Mouse (Mus musculus): ENCODE data around the gene 2300002M23Rik.

The 2300002M23Rik gene

DNA sequence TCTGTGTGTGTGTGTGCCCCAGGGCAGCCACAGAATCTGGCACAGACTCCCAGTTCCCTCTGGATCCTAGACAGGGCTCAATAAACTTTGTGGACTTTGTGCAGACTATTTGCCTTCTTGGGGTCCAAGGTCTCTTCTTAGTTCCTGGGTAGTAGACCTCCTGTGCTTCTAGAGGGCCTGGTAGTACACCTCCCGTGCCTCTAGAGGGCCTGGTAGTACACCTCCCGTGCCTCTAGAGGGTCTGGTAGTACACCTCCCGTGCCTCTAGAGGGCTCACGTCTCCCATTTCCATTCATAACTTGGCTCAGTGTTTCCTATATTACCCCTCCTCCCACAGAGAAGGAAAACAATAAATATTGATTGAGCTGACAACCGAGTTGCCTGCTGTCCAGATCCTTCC lies 10.4 kb upstream of the 2300002M23Rik start:
- peak in 1 of 2 experiments; percentile 37 for DNase-seq

DNA sequence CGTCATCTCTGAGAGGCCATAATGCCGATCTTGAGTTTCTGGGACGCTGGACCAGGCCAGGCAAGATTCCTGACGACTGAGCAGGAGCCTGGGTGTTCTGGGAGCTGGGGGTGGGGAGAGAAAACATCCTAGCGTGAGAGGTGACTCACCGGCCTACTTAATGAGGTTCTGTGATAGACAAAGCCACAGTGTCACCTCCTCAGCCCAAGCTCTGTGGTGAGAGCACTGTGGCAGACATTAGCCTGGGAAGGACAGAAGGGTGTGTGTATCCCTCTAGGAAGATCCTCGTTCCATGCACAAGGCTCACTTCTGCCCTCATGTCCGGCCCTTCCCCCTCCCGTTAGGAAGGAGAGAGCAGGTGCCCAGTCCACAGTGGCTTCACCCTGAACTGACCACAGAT lies 9.9 kb upstream of the 2300002M23Rik start:
- DNase-seq: no peak

DNA sequence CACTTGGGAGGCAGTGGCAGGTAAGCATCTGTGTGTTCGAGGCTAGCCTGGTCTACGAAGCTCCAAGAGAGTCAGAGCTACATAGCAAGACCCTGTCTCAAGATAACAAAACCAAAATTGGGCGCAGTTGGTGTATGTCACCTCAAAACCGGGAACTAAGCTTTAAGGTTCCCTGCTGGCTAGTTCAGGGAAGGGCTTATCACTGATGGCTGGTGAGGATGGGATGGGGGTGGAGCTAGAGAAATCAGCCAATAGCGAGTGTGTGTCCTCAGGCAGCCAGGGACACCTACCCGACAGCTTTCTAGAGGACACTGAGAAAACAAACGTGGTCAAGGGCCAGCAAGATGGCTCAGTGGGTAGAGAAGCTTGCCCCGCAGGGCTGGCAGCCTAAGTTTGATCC lies 9.0 kb upstream of the 2300002M23Rik start:
- no peak for DNase-seq

DNA sequence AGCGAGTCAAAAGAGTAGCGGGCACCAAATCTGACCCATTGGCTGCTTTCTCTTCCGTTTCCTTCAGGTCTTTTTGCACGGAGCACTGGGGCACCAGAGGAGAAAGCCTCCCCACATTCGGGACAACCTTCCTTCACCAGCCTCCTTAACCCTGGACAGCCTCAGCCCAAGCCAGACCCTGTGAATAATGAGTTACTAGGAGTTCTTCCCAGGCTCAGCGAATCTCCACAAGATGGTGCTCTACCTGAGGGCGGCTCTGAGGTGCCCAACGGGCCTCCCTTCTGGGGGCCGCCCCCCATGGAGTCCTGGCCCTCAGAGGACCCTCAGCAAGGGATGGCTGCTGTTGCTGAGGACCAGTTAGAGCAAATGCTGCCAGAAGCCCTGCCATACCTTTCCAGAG lies 517 bp downstream of the 2300002M23Rik start:
- DNase-seq: no peak

DNA sequence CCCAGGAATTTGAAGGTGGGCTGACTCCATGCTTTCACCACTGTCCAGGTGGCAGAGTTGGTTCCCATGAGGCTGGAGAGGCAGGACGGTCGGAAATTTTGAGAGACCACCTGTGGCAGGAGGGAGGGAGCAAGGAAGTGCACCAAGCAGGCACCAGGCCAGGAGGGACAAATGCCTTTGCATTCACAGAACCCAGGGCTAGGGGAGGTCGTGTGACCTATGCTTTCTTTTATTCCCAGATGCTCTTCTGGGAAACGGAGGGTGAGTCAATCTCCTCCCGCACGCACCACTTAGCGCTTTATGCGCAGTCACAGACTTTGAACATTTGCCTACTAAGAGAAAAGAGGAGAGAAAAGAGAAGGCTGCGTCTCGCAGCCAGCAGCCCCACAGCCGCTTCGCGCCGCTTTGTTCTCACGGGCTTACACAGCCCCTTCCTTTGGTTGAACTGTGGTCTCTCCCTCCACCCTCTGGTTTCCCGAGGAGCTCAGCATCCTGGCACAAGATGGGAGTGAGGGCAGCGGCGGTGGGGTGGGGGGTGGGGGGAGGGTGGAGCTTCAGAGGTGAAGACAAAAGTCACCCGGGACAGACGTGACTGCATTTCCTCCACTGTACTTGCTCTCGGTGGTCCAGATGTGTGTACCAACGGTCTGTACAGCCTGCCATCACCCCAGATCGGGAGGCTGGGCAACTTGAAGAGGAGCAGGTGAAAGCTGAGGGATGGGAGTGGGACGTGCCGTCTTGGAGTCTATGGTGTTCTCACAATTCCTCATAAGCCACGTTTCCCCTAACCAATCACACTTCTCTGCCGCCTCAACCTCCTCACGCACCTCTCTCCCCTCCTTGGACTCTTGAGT lies 2.1 kb downstream of the 2300002M23Rik start:
- DNase-seq: no peak

DNA sequence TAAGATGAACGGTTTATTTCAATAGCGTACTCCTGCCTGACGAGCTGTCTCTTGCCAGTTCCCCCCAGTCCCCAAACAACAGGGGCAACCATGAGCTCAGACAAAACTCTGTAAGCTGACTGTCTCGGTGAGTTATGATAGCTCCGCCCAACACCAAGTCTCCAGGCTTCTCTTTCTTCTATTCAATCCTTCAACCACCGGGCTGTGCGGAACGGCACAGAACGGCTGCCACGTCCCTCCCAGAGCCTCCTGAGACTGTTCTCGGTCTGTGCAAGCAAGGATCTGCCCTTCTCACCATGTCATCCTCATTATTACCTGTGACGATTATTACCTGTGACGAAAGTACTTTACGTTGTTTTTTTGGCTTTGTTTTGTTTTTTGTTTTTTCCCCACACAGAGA lies 3.6 kb downstream of the 2300002M23Rik start:
- no peak for DNase-seq

DNA sequence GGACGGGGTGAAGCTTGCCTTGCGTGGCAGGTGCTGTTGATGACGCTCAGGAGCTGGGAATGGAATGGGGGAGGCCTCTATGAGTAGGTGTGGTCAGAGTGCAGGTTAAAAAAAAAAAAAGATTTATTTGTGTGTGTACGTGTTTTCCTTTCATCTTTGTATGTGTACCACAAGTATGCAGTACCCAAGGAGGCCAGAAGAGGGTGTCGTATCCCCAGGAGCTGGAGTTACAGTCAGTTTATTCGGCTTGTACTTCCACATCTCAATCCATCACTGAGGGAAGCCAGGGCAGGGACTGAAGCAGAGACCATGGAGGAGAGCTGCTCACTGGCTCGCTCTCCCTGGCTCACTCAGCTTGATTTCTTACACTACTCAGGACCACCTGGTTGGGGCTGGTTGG lies 4.2 kb downstream of the 2300002M23Rik start:
- DNase-seq: no peak

DNA sequence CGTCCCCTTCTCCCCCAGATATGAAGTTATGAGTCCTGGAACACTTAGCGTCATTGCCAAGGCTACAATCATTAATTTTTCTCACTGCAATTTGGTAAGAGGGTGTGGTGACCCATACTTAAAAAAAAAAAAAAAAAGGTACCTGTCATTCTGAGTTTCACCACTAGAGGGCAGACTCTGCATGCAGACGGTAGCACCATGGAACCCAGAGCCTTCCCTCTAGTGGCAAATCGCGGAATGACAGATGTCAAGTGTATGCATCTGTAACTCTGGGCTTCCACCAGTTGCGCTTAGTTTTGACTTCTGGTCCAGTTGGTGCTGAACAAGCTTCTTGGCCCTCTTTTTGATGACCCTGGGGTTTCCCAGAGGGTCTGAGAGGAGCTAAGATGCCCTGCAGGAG lies 11.0 kb downstream of the 2300002M23Rik start:
- peak; percentile 70 to 82 for DNase-seq

DNA sequence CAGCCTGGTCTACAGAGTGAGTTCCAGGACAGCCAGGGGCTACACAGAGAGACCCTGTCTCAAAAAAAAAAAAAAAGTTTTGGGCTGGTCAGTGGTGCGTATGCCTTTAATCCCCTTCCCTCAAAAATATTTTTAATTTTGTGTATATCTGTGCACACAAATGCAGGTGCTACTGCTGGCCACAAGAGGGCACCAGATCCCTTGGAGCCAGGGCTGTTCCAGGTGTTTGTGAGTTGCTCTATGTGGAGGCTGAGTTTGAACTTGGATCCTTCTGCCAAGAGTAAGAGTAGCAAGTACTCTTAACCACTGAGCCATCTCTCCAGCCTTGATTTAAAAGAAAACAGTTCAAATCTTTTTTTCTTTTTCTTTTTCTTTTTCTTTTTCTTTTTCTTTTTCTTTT lies 15.7 kb downstream of the 2300002M23Rik start:
- no peak for DNase-seq

DNA sequence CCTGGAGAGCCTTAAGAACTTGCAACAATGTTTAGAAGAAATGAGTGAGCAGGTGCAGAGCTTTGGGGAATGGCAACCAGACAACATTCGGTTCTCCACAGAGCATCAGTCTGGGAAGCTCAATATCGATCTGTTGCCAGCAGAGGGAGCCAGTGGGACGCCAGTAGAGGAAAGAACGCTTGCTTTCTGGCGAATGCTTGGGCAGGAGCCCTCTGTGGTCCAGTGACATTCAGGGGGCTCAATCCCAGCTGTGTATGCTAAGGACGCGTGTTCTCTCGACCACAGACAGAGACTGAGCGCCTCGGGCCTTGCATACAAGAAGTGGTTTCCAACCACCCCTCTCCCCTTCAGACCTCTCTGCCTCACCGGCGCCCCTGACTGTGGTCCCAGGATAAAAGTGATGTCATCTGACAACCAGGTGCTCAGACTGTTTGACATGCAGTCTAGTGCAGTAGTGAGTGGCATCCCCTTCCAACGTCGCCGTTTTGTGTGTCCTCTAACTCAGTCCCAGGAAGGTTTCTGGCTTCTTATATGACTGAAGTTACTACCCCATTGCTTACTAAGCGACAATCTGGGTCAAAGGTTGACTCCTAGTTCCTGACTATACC lies 17.2 kb downstream of the 2300002M23Rik start:
- peak; percentile 81 to 85 for DNase-seq

DNA sequence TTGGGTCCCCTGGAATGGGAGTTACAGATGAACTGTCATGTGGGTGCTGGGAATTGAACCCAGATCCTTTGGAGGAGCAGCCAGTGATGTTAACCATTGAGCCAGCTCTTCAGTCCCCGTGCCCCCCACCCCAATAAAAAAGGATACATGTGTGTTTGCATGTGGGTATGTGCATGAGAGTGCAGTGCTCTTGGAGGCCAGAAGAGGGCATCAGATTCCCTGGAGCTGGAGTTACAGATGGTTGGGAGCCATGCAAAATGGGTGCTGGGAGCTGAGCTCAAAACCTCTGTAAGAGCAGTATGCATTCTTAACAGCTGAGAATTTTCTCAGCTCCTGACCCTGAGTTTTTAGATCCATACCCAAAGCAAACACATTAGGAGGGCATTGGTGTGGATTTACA lies 20.0 kb downstream of the 2300002M23Rik start:
- DNase-seq: no peak

DNA sequence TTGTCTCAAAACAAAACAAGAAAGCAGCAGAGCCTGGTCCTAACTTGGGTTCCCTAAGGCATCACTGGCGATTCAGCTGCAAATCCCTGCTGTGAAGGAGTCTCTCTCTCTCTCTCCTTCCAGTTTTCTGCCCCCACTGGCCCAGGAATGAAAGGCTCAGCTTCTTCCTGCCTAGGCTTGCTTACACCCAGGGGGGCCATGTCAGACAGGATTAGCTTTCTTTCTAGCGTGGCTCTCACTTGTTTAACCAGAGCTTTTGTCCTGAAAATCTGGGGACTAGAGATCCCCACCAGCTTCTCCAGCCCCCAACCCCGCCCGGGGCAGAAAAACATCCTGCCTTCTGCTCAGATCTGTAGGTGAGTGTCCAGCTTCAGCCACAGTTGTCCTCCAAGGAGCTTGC lies 21.1 kb downstream of the 2300002M23Rik start:
- no peak for DNase-seq

DNA sequence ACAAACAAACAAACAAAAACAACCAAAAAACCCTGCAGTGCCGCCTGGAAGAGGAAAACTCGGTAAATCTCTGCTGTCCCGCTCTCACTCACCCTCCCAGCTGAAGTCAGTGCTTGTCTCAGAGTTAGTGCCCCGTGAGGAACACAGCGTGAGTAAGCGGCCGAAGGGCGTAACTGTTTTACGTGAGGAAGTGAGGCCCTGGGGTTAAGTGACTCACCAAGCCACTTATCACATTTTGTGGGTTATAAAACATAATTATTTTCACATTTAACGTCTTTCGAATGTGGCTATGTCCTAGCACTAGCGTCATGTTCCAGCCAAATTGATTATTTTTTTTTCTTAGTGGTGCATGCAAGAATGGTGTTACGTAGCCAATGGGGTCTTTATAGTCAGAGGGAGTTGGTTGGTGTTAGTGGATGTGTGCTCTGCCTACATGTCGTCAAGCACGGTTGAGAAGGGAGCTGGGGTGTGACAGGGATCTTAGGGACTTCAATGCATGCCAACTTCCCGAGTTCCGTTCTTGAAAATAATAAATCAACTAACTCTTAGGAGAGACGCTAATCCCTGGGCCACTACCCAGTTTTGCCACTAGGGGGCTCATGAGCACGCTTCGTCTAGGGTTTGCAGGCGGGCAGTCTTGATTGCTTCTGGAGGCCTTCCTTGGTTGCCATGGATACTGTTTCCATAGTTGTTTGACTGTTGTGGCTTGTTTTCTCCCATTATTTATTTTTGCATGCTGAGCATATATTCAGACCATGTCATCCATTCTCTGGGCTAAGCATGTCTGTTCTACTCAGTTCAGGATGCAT lies 23.4 kb downstream of the 2300002M23Rik start:
- DNase-seq: peak; percentile 75 to 77

DNA sequence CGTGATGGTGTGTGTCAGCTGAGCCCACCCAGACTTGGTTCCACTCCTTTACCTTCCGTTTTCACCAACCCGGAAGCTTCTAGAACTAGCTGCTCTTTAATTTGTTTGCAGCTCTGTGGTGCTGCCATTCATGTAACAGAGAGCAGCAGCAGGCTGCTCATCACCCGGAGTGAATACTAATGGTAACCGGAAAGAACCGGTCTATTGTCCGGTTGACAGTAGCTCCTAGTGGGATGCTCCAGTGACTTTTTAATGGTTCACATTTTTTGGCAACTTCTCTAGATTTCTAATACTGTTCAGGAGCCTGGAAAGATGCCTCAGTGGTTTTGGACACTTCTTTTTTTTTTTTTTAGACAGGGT lies 23.9 kb downstream of the 2300002M23Rik start:
- DNase-seq: no peak

DNA sequence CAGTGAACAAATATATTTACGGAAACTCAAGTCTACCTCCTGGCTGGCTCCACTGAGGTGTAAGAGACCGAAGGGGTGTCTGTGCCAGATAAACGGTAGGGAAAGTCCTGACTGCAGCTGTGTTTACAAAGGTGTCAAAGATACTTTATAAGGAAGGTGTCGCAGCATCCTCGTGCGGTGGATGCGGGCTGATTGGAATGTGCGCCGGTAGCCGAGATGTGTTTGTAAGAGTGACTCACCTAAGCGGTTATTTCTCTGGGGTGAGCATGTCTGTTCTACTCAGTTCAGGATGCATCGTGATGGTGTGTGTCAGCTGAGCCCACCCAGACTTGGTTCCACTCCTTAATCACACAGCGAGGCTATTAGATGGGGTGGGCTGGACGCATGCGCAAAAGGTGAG lies 24.5 kb downstream of the 2300002M23Rik start:
- DNase-seq: no peak

DNA sequence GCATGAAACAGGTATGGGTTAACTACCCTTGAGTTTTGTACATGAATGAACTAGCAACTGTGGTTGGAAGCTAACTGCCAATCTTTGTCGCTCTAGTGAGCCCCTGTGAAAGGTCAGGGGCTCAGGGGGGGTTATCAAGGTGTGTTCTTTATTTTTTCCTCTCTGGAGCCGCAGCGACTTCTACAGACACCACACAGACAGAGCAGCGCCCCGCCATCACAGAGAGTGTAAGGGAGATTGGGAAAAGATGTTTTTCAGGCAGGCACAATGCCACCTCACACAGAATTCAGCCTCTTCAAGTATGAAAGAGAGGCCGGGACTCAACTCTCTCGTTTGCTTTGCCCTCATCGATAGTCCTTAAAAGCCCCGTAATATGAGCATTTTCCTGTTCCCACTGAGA lies 24.9 kb downstream of the 2300002M23Rik start:
- DNase-seq: no peak

DNA sequence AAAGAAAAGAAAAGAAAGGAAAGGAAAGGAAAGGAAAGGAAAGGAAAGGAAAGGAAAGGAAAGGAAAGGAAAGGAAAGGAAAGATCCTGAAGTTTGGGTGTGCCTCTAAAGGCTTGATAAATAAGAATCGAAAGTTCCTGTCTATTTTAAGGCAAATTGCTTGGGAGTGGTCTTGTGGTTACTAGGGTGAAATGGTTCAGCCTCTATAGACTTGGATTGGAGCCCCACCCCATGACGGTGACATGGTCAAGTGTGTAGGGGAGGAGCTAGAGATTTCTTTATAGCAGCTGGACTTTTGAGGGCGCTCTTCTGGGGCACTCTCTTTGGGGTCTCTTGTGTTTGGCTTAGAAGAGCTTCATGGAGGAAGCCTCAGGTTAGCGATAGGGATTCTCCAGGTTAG lies 26.5 kb downstream of the 2300002M23Rik start:
- DNase-seq: no peak

DNA sequence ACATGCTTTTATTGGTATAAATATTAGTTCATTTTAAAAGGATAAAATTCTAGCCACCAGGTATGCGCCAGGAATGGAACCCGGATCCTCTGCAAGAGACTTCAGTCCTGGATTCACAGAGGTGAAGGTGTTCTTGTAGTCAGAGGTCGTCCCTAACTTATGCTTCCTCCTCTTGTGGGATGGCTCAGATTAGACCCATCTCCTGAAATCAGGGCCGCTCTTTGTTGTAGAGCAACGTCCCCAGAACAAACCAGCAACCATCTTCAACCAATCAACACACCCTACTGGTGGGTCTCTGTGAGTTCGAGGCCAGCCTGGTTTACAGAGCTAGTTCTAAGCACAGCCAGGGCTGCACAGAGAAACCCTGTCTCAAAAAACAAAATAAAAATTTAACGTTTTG lies 27.2 kb downstream of the 2300002M23Rik start:
- DNase-seq: no peak

DNA sequence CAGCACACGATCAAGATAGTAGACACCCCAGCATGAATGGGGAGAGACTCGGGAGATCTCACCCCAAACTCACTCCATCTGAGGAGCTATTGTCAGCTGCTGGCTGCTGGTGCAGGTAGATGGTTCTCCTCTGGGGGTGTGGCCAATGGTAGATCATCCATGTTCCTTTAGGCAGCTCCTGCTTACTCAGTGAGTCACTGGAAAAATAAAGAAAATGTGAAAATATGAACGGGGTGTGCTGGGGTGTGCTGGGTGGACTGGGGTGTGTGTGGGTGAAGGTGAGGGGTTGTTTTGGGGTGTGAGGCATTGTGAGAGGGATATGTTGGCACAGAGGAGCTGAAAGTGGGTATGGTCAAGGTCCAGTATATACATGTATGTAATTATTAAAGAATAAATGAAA lies 30.1 kb downstream of the 2300002M23Rik start:
- no peak for DNase-seq

DNA sequence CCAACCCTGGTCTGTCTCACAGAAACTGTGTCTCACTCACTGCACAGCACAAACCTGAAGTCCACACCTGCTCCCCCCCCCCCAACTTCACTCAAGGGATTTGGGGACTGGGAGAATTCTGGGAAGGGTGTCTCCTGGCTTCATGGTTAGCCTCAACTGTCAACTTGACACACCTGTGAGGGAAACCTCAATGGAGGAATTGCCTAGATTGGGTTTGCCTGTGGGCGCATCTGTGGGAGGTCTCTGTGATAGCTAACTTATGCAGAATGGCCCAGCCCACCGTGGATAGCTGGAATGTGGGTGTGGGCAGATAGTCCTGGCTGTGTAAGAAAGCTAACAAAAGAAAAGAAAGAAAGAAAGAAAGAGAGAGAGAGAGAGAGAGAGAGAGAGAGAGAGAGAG lies 34.0 kb downstream of the 2300002M23Rik start, which contains the start of gene Sfta2:
Gene Sfta2, plus strand, starts transcription at position 301 of the 400 bp plus-strand sequence.
- DNase-seq: no peak

DNA sequence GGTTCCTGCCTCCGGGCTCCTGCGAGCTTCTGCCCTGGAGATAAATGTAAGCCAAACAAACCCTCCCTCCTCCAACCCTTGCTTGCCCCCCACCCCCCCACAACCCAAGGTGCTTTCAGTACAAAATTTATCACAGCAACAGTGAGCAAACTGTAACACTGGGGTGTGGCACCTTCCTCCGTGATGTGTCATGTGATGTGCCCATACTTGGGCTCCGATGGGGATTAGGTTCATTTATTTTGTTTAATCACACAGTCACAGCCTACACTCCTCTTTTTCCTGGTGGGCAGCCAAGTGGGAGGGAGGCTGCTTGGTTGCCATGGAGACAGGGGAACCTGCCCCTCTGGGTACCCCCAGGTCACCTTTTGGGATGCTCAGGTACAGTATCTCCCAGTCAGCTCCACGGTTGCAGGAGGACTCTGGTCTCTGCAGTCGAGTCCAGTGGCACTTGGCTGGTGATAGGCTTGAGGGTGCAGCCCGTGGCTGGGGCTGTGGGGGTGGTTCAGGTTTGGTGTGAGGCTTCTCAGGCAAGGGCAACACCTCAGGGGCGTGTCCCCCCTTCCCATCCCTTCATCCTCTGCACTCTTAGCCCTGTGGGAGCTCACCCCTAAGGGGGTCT lies 34.6 kb downstream of the 2300002M23Rik start:
- no peak for DNase-seq

DNA sequence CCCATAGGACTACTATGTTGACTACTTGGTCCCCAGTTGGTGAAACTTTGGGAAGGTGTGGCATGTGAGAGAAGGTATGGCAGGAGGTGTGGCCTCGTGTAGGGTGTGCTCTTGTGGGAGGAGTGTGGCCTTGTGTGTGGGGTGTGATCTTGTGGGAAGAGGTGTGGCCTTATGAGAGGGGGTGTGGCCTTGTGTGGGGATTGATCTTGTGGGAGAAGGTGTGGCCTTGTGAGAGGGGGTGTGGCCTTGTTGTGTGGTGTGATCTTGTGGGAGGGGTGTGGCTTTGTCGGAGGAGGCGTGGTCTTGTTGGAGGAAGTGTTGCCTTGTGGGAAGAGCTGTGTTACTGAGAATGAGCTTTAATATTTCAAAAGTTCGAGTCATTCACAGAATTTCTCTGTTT lies 49.9 kb downstream of the 2300002M23Rik start:
- DNase-seq: no peak
